Mouse (Mus musculus): ENCODE results near the gene Ola1.

Ola1 gene

DNA sequence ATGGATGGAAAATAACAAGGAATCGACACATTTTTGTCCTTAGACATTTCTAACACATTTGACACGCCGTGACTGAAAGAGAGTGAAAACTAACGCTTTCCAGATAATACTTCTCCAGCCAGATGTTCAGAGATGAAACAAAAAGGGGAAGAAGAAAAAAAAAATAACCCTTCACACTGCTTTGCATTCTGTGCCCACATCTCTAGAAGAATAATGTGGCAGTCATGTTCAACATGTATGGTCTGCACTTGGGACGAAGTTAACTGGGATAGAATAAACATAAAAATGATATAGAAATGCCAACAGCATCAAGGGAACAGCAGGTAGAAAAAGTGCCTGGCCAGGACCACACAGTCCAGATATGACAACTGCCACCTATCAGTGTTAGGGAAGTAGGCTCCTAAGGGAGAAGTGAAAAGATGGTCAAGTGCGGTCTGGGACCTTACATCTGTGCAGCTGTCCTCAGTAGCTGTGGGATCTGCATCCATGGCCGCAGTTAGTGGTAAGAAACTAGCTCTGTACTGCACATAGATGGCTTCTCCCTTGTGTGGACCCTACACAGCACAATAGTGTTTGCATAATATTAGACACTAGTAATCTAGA, 149.4 kb downstream of the Ola1 start:
- in situ Hi-C loops (cut with MseI, MboI), result no loop called here

DNA sequence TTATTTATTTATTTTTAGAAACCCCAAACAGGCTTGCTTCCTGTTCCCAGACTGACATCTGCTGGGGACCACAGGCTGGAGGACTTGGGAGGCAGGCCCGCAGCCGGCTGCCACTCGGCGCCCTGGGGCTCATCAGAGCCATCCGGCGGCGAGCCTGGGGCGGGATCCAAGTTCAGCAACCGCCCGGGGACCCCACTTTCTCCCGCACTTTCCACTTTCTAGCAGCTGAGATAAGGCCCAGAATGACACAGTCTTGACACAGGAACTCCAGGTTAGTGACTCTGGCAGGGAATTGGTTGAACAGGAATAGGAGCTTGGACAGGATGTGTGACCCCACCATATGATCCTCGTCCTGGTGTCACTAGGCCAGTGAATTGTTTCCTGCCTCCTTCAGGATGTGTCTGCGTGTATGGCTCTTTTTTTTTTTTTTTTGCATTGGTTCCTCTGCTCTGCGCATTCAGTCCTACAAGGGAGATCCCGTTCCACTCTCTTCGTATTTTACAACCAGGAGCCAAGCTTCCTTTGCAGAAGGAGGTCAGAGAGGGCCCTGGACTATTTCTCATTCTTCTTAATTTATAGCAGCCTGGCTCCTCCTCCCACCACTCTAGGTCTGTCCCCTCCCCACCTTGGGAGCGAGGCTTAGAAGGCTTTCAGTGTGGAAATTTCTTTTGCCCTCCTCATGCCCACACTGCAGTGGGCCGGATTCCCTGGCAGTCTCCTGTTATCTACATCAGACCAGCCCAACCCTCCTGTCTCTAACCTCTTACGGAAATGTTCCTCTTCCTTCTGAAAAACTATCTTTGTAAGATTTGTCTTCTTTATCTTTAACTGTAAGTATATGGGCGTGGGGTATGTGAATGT, 152.2 kb downstream of the Ola1 start:
- in situ Hi-C loops (cut with MseI, MboI), result no loop called here

DNA sequence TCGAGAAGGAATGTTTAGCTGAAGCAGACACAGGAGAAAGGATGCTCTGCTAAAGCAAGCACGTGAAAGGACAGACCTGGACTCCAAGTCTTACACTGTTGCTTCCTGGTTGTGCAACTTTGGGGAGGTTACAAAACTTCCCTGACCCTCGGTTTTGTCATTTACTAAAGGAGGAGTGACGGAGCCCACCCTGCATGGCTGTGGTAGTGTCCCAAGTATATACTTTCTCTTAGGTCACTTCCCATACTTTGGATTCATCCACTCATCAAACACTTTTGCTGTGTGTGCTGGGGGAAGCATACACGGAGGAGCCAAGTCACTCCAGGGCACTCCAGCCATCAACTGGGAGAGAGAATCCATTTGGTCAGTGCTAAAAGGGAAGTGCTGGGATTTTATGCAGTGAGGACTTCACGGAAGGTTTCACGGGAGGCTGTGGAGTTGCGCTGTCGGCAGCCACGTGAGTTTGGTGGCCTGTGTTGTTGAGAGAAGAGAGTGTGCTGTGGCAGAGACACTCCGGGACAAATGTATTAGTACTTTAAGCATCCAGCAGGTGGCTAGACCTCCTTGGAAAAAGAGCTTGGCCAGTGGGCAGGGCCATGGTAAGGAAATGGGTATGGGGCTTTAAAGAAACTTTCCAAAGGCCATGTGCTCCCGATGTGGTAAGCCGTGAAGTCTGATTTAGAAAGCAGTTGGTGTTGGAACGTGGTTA, 154.7 kb downstream of the Ola1 start:
- in situ Hi-C loops (cut with MseI, MboI), result no loop called here

DNA sequence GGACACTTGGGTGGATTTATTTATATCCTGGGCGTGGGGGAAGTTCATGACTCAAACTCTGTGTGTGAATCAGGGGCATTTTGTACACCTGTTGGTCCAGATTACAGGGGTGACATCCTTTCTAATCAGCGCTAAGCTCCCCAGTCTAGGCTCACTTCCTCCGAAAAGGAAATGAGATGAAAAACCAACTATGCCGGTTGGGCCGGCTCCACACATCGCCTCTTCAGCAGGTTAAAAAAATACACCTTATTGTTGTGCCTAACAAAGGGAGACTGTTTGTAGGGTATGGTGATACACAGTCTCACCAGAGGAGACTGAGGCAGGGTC, 158.5 kb downstream of the Ola1 start:
- in situ Hi-C loops (cut with MseI, MboI), result no loop called here

DNA sequence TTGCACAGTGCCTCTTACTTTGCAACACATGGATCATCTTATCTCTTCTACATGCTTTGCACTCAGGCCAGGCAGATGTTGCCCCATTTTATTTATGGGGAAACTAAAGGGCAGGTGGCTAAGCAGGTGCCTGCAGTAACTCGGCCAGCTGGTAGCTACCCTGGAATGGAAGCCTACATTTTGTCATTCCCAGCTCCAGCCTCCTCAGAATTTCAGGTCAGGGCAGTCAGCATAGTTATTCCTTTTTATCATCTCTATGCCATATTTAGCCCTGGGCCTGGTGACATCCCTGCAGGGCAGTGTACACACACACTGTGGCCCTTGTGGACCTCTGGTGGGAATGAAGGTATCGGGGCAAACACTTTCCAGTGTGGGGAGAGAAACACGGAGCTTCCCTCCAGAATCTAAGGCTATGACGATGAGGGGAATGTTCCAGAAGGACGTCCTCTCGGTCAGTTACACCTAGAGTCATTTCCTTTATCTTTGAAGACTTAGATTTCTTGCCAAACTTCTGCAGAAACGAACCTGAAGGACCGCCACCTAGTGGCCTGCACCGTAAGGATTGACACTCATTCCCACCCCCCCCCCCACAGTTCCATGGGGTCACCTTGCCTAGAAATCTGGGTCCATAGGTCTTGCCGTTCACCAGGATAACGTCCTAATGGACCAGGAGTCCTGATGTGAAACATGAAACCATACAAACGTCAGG, 159.0 kb downstream of the Ola1 start:
- in situ Hi-C loops (cut with MseI, MboI), result no loop called here

DNA sequence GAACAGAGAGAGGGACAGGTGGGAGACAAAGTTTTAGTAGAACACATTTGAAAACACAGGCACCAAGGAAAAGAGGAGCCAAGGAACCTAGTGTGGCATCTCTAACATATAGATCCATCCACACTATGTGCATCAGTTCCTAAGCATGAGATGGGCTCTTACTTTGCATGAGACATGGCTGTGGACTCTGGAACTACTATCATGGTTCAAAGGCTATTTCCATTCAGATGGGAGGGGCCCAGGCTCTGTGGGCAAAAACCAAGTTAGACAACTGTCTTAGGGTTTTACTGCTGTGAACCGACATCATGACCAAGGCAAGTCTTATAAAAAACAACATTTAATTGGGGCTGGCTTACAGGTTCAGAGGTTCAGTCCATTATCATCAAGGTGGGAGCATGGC, 160.4 kb downstream of the Ola1 start:
- in situ Hi-C loops (cut with MseI, MboI), result no loop called here

DNA sequence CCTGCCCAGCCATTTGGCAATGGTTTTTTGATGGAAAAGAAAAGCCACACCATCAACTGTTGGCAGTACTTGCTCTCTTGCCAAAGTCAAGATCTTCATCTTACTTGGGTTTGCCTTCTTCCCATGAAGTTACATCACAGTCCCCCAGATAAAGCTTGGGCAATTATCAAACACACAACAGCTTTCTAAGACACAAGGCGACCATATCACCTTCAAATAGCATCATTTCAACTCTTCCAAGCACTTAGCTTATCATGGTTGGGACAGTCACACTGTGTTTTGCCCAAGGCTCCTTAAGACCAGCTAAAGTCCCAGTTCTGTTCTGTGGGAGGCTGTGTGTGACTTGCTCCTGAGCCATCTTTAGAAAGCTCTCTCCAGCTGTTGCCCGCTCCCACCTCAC, 161.1 kb downstream of the Ola1 start:
- in situ Hi-C loops (cut with MseI, MboI), result no loop called here

DNA sequence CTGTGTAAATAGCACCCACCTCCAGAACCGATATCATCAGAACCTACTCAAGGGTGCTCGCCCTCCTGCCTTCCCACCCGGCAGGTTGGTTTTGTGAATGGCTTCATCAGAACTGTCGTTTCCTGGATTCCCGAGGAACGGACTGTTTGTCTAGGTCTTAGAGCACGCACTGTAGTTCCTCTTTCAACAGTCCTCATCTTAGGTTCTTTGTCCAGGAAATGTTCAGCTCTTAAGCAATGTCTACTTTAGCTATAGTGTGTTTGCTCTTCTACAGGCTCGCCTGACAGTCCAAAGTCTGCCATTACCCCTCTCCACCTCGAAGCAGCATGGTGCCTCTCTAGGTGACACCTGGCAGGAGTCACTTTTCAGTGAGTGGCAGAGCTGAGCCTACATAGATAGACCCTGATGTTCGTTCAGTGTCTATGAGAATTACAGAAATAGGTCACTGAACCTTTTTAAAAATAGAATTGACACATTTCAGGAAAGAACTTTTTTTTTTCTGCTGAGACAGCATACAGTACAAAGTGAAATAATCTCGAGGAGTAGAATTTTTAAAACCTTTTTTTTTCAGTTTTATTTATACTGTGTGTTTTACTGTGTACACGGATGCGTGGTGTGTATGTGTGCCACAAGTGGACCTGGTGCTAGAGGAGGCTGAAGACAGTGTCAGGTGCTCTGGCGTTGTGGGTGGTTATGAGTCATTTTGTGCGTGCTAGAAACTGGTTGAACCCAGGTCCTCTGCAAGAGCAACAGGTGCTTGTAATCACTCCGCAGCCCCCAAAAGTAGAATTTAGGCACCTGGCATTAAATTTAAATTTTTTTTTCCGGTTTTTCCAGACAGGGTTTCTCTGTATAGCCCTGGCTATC, 162.4 kb downstream of the Ola1 start:
- in situ Hi-C loops (cut with MseI, MboI), result no loop called here

DNA sequence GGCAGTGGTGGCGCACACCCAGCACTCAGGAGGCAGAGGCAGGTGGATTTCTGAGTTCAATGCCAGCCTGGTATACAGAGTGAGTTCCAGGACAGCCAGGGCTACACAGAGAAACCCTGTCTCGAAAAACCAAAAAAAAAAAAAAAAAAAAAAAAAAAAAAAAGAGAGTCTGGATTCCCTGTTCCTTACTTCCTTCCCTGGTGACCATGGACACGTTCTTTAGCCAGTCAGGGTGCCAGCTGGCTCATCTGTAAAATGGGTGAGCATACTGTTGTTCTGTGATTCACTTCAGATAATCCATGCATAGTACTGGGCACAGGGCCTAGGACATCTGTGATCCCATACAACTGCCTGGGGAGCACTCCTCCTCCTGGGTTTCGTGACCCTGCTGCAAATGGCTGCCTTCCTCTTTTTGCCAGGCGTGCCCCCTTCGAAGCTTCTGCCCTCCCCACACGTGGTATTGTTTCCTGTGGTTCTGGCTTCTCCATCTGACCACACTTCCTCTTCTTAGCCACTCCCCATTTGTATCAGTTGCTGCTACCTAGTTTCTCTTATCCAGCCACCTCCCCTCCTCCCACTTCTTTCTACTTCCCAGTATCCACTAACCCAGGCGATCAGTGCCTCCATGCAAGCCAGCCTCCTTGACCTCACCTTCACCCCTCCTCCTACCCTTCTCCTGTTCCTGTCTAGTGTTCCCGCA, 164.8 kb downstream of the Ola1 start:
- in situ Hi-C loops (cut with MseI, MboI), result no loop called here

DNA sequence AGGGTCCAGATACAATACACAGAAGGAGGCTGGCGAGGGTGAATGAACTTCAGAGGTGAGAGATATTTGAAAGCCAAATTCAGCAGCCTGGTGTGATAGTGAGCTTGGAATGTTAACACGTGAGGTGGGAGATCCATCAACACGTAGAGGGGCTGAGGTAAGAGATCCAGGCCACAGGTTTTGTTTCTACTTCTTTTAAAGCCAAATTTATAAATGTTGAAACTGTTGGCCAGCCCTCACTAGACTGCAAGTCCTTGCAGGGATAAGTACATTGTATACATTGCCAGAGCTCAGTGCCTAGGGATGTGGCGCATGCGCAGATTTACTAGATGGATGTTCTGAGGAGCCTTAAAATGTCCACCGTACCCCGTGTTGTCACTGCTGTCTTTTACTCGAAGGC, 168.3 kb downstream of the Ola1 start:
- in situ Hi-C loops (cut with MseI, MboI), result no loop called here

DNA sequence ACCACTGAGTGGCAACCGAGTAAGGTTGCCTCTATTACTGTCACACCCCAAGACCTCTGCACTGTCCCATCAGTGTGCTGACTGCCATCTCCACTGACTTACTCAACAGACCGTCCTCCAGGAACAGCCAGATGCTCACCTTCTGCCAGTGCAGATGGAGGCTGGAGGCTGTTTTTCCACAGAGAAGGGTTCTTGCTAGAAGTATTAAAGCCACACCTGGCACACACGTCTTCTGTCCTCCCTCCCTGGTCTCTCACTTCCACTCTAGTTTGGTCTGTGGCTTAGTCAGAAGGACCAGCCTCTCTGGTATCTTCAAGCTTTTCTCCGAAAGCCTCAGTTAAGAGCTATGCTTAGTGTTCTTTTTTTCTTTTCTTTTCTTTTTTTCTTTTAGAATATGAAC, 168.7 kb downstream of the Ola1 start:
- in situ Hi-C loops (cut with MseI, MboI), result no loop called here

DNA sequence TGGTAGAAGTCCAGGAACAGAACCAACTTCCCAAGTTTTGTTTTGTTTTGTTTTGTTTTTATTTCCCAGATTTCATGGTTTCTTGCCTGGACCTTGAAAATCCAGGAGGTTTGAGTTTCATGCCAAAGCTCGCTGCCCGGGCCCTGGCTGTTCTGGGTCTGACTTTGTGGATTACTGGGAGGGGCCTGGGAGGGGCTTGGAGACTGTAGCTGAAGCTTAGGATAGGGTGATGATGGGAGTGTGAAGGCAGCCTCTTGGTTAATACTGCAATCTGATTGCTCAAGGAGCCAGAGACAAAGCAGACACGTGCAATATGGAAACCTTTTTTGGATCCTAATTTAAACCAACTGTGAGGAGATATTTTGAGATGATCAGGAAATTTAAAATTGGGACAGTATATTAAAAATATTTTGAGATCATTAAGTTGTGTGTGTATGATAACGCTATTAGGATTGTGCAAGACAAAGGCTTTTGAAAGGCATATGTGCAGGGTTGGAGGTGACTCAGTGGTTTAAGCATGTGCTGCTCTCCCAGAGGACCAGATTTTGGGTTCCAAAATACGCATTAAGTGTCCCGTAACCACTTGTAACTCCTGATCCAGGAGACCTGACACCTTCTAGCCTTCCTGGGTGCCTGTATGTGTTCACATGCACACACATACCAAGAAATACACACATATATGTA, 169.6 kb downstream of the Ola1 start:
- in situ Hi-C loops (cut with MseI, MboI), result no loop called here

DNA sequence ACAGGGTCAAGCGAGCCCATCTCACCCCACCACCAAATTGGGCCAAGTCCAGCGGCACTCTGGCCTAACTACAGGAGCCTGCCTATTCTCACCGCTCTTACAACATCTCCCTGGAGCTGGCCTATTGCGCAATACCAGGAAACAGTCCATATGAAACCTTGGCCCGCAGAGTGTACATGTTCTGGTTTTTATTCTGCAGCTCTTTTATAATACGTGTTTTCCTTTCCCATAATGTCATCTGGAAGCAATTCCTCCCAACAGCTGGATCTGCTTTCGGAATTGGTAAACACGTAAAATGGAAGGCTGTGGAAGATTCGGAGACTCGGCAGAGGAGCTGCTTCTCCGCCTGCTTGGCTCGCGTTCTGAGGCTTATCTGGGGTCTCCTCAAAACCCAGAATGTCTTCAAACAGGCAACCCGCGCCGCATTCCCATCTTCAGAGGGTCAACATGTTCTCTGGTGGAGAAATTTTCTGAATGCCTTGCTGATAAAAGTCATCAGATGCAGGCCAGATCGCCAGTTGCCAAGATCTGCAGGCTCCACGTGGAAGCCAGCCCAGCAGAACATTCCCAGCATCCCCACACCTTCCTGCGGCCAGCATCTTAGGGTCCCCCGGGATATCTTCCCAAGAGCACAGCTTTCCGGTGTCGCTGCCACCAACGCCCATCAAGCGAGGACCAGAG, 171.5 kb downstream of the Ola1 start:
- in situ Hi-C loops (cut with MseI, MboI), result no loop called here

DNA sequence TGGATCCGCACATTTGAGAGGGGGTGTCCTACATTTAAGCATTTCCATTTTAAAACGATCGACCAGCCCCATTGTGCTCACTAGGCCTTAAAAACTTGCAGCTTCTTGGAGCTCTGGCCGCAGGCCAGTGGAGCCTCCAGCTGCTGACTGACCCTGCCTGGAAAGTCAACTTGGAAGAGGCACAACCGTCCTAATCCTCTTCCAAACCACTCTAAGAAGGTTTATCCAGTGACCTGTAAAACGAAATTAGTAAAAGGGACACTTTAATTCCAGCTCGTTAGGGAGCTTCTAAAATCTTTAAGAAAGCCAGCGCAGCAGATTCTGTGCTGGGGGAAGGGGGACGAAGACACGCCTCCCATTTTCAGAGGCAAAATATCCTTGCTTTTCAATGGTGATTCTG, 172.1 kb downstream of the Ola1 start:
- in situ Hi-C loops (cut with MseI, MboI), result no loop called here

DNA sequence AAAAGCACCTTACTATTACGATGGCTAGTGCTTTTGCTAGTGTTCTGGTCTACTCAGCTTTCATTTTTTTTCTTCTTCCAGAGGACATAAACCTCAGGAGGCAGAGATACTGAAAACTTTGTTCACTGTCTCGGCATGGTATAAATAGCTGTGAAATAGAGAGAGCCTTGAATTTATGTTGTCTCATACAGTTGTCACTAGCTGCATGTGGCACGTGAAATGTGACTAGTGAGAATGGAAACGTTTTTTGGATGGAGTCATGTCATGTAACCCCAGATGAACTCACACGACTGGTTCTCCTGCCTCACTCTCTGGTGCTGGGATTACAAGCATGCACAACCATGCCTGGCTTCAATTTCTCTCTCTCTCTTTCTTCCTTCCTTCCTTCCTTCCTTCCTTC, 173.2 kb downstream of the Ola1 start:
- in situ Hi-C loops (cut with MseI, MboI), result no loop called here

Data from mouse trophoblast stem cell (cell line).